Mouse (Mus musculus) liver, embryonic 14.5 days (tissue): ENCODE measurements at regions not wholly inside any gene's neighbourhood (a gene's known extent, or its start where the extent isn't known, plus 50 kb on each side); places are given as distances from the start of the nearest gene placed in this dataset.

ENCODE experiments used
- CTCF ChIP-seq: IDR thresholded peaks from 2 replicates; pipeline ENCODE4 v1.5.1; 2016; ENCODE audit warnings: antibody characterized with exemption, low read depth, control low read depth
- EP300 ChIP-seq: IDR thresholded peaks from 2 replicates; pipeline ENCODE4 v1.6.1; 2016; ENCODE audit warnings: antibody characterized with exemption, low read depth

GRCm38 (mm10) chr10:111578536-111578935, 72.5 kb downstream of the Phlda1 start:
- TF ChIP-seq CTCF (no peak), EP300 (no peak)
